Mouse (Mus musculus) limb, embryonic 14.5 days (tissue): ENCODE data around the gene Cabcoco1. TPM values are rescaled to one million over a fixed set of nuclear protein-coding genes. Genes with fewer than 3 reads are reported as not detected.
A peak's percentile ranks its signal among the peaks of the same experiment; 100 is the strongest.

ENCODE experiments used
- ATAC-seq: fragments of 200-750 bp; cut with Nextera tagmentation; 2 replicates; pipeline ENCODE4 v1.8.0; 2017; ENCODE audit warnings: low read depth, moderate number of reproducible peaks, moderate TSS enrichment; ENCODE audit not compliant: low FRiP score
- DNase-seq: peaks from one replicate; pipeline ENCODE4 v3.0.0-alpha.2; 2015; ENCODE audit warnings: low spot score
- H3K27ac ChIP-seq: fragments of 300-500 bp; sonication (generic); replicated peaks from 2 replicates; pipeline ENCODE4 v1.5.1; 2014; ENCODE audit warnings: low read depth, mild to moderate bottlenecking, low read length, moderate library complexity, mixed read lengths
- H3K27me3 ChIP-seq: fragments of 300-500 bp; sonication (generic); 2 replicates; pipeline ENCODE4 v1.6.1; 2014; ENCODE audit warnings: low read length, mixed read lengths; ENCODE audit not compliant: control insufficient read depth, insufficient read depth
- H3K36me3 ChIP-seq: fragments of 300-500 bp; sonication (generic); 2 replicates; pipeline ENCODE4 v1.6.1; 2014; ENCODE audit warnings: mild to moderate bottlenecking, low read length, moderate library complexity, mixed read lengths; ENCODE audit not compliant: control insufficient read depth, insufficient read depth
- H3K4me1 ChIP-seq: fragments of 300-500 bp; sonication (generic); 2 replicates; pipeline ENCODE4 v1.6.1; 2014; ENCODE audit warnings: antibody characterized with exemption, low read length, mixed read lengths; ENCODE audit not compliant: control insufficient read depth, insufficient read depth
- H3K4me2 ChIP-seq: fragments of 300-500 bp; sonication (generic); replicated peaks from 2 replicates; pipeline ENCODE4 v1.6.1; 2014; ENCODE audit warnings: low read depth, mild to moderate bottlenecking, low read length, moderate library complexity; ENCODE audit not compliant: severe bottlenecking
- H3K4me3 ChIP-seq: fragments of 300-500 bp; sonication (generic); replicated peaks from 2 replicates; pipeline ENCODE4 v1.5.1; 2014; ENCODE audit warnings: low read length
- H3K9ac ChIP-seq: fragments of 300-500 bp; sonication (generic); 2 replicates; pipeline ENCODE4 v1.6.1; 2014; ENCODE audit warnings: mild to moderate bottlenecking, low read depth, low read length, moderate library complexity; ENCODE audit not compliant: severe bottlenecking
- H3K9me3 ChIP-seq: fragments of 300-500 bp; sonication (generic); 2 replicates; pipeline ENCODE4 v1.6.1; 2016; ENCODE audit warnings: low read length; ENCODE audit not compliant: control insufficient read depth
- POLR2A ChIP-seq: fragments of 200-500 bp; IDR thresholded peaks from 2 replicates; pipeline ENCODE4 v1.8.0; 2012; ENCODE audit warnings: inconsistent platforms, mild to moderate bottlenecking, moderate library complexity, borderline replicate concordance; ENCODE audit not compliant: insufficient read depth, insufficient read length; ENCODE audit errors: extremely low read depth
- WGBS: fragments of 180-500 bp; shearing (Covaris S2); extraction: QIAGEN DNeasy Blood & Tissue Kit; methylation state at CpG from one replicate; pipeline ENCODE4 v1.1.7; 2014; 5-methylcytosine and 5-hydroxymethylcytosine counted together
- polyA plus RNA-seq, 2 experiments: library from polyadenylated mRNA; depleted of rRNA in 1 of 2; stranded (reverse) in 1 of 2; unstranded in 1 of 2; fragments of >200 nt; fragmentation: Nextera tagmentation in 1 of 2; extraction: Ambion mirVana in 1 of 2; gene quantifications; 2 replicates each; pipeline versions ENCODE4 v1.2.1 to v1.2.3; 2012 to 2014

The Cabcoco1 gene
- polyA plus RNA-seq, 2 experiments, result 0.58 to 1.8 TPM

DNA sequence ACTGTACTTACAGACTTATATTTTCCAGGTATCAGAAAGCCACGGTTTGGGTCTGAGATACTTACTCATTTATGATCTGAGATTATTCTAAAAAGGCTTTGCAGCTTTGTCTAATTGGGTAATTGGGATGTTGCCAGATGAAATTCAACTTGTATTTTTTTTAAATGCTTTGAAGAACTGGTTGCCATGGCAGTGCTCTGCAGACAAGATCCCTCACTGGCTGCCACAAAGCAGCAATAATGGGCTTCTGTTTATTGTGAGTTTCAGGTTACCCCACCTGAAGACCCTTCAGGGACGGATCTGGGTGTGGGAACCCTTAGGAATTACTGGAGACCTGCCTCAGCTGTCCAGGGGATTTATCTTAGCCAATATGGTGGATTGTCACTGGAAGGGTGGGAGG is 145.6 kb downstream of the Cabcoco1 start:
- no peak overlapping the region for H3K27ac ChIP-seq
- ATAC-seq, result no peak

DNA sequence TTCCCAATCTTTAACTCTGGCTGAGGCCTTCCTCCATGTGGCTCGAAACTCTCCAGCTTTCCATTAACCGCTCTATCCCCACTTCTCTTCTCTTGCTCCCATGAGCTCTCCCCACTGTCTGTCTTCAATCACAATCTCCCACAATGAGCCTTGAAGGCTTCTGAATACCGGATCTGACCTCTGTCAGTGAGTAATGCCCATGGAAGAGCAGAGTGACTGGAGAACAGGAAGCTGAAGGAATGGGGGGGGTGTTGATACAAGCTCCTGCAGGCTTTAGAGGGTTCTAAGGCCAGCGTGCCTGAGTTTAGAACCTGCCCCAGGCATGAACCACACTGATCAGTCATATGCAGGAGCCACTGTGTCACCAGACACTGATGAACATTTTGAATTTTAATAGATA is 150.1 kb downstream of the Cabcoco1 start:
- no peak overlapping the region for H3K4me3 ChIP-seq
- H3K9me3 ChIP-seq, result no peaks in the 10 kb centered on the region
- no peak overlapping the region for H3K27ac ChIP-seq
- H3K4me1 ChIP-seq, result peaks cover 3% of the 10 kb centered on the region; the same call in 1 of the 2 replicates
- DNase-seq (no peak), ATAC-seq (no peak)
- no peaks in the 10 kb centered on the region for H3K27me3 ChIP-seq
- whole genome bisulfite sequencing, result 64% methylated on average over 4 of the region's 4 CpGs
- no peak for TF ChIP-seq POLR2A
- no peak overlapping the region for H3K4me2 ChIP-seq
- H3K9ac ChIP-seq, result no peak overlapping the region
- no peaks in the 10 kb centered on the region for H3K36me3 ChIP-seq

More for the DNA sequence above, 145.6 kb downstream of the Cabcoco1 start:
- Histone ChIP-seq H3K36me3 (no peaks in the 10 kb centered on the region), H3K4me3 (no peak overlapping the region), H3K9me3 (no peaks in the 10 kb centered on the region), H3K9ac (no peak overlapping the region), H3K4me1 (peaks cover 3% of the 10 kb centered on the region; the same call in 1 of the 2 replicates), H3K4me2 (no peak overlapping the region), H3K27me3 (no peaks in the 10 kb centered on the region)
- peak; percentile 32 for DNase-seq
- WGBS, result 23% methylated on average over 2 of the region's 2 CpGs
- TF ChIP-seq POLR2A, result no peak

GRCm38 (mm10) chr10:68388802-68389201 is 152.9 kb downstream of the Cabcoco1 start:
- Histone ChIP-seq H3K4me1 (no peaks in the 10 kb centered on the region), H3K27ac (no peak overlapping the region), H3K9ac (no peak overlapping the region), H3K4me2 (no peak overlapping the region), H3K36me3 (no peaks in the 10 kb centered on the region), H3K27me3 (no peaks in the 10 kb centered on the region), H3K4me3 (no peak overlapping the region), H3K9me3 (no peaks in the 10 kb centered on the region)
- no peak for TF ChIP-seq POLR2A
- ATAC-seq (no peak), DNase-seq (no peak)
- 81% methylated on average over 4 of the region's 4 CpGs for WGBS

- 75% methylated on average over 7 of the region's 7 CpGs for WGBS
- DNase-seq (no peak), ATAC-seq (no peak)
- Histone ChIP-seq H3K9me3 (no peaks in the 10 kb centered on the region), H3K36me3 (no peaks in the 10 kb centered on the region), H3K4me3 (no peak overlapping the region), H3K27me3 (no peaks in the 10 kb centered on the region), H3K4me1 (no peaks in the 10 kb centered on the region), H3K4me2 (no peak overlapping the region), H3K9ac (no peak overlapping the region), H3K27ac (no peak overlapping the region)
- no peak for TF ChIP-seq POLR2A
Observed at GRCm38 (mm10) chr10:68388138-68388537, 153.6 kb downstream of the Cabcoco1 start.

Other genes starting within 250 kb of the Cabcoco1 start
- gene Tmem26, start 181.8 kb upstream of the Cabcoco1 start, polyA plus RNA-seq (2012; rRNA removed), result 29.4 and 37.0 TPM in 2 replicates
- 59.6 and 74.3 TPM in 2 replicates for gene Tmem26, start 181.8 kb upstream of the Cabcoco1 start, polyA plus RNA-seq (2014; fragmentation: Nextera tagmentation; extraction: Ambion mirVana)